Mouse (Mus musculus) thymus, adult 18-20 months (tissue): Measurements from ENCODE around the gene Ripor2.

Source experiments
- DNase-seq, 2 experiments: peaks; one replicate each; pipeline ENCODE4 v3.0.0; 2022; ENCODE audit warnings: mixed read lengths in 2 of 2

The Ripor2 gene

GRCm38 (mm10) chr13:24581833-24582232, at the start of gene Ripor2:
Ripor2 (plus strand) TSS chr13:24582189.
- DNase-seq: no peak

- no peak for DNase-seq
Measured at GRCm38 (mm10) chr13:24536531-24537167, 45.3 kb upstream of the Ripor2 start.

DNA sequence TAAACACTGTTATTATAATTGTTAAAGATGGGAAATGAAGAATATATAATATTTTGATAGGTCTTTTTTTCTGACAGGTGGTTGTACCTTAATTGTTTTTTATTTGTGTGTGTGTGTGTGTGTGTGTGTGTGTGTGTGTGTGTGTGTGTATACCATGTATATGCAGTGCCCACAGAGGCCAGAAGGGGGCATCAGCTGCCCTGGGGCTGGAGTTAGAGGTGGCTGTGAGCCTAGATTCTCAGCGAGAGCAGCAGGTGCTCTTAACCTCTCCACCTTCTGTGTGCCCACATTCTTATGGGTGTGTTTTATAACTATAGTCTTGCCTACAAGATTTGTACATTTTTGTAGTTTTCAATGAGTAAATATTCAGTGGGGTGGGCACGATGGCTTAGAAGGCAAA, 44.0 kb upstream of the Ripor2 start:
- DNase-seq: no peak

- DNase-seq: no peak
Measured at GRCm38 (mm10) chr13:24538941-24539340, 43.0 kb upstream of the Ripor2 start.

DNA sequence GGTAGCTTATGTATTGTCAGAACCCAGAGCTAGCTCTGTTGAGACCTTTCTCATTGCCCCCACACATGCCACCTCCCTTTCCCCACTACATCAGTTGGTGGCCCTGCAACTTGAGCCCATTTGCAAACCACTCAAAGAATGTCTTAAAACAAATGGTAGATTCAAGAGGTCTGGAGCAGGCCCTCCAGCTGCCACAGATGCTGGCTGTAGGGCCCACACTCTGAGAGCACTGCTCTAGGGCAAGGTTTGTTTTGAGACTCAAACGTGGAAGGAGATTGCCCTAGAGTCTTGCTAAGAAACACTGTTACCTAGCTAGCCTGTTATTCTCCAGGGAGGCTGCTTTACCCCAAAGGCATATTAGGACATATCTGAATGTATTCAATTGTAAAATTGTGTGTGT, 36.3 kb upstream of the Ripor2 start:
- DNase-seq: no peak

- DNase-seq: peak in 1 of 2 experiments; percentile 47
Measured at GRCm38 (mm10) chr13:24546801-24547459, 35.1 kb upstream of the Ripor2 start.

- no peak for DNase-seq
Measured at GRCm38 (mm10) chr13:24548911-24549310, 33.1 kb upstream of the Ripor2 start.

GRCm38 (mm10) chr13:24551100-24551931, 30.7 kb upstream of the Ripor2 start:
- DNase-seq: no peak

GRCm38 (mm10) chr13:24552039-24552438, 29.9 kb upstream of the Ripor2 start:
- no peak for DNase-seq

DNA sequence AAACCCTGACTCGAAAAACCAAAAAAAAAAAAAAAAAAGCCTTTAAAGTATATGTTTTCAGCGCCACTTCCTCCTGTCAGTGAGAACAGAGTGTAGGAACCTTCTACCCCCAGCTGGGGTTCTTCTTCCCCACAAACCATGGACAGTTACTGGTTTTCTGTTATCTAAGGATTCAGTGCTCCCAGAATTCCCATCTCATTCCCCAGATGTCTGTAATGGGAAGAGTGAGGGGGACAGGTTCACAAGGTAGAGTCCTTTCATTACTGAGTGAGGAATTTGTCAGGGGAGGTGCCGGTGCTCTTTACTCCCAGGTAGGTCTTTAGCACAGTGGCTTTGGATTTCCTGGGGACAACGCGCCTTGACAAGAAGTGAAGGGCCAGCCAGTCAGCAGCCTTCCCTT, 20.6 kb upstream of the Ripor2 start:
- DNase-seq: no peak

DNA sequence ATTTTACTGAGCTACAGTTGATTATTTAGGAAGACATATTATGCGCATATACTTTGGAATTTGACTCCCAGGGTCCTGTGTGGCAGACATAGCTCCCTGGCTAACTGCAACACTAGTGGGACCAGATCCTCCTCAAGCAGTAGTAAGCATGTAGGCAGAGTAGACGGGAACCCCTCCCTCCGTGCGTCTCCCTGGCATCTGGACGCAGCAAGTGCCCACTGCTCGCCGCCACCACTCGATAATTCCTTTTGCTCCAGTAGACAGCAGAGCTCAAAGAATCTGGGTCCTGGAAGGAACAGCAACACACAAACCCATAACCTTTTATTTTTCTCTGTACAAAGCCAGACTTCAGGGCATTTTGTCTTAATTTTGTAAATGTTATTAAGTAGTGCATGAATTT, 17.3 kb upstream of the Ripor2 start:
- no peak for DNase-seq

- no peak for DNase-seq
Measured at GRCm38 (mm10) chr13:24565230-24565949, 16.6 kb upstream of the Ripor2 start.

DNA sequence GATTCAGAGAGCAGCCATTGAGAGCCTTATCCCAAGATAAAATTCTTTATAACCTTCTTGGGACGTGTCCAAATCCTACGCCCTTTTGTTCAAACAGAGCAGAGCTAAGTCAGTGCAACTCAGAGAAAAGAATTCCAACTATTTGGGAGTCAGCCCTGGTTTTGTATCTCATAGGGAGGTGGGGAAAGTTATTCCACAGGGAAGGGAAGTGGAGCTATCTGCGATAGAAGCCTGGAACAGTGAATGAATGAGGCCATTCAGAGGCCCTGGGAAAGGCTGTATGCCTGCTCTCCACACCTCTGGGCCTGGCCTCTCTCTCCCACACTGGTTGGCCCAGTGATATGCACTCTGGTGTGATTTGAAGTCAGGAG, 16.1 kb upstream of the Ripor2 start:
- DNase-seq: no peak

- no peak for DNase-seq
Measured at GRCm38 (mm10) chr13:24567176-24567811, 14.7 kb upstream of the Ripor2 start.

DNA sequence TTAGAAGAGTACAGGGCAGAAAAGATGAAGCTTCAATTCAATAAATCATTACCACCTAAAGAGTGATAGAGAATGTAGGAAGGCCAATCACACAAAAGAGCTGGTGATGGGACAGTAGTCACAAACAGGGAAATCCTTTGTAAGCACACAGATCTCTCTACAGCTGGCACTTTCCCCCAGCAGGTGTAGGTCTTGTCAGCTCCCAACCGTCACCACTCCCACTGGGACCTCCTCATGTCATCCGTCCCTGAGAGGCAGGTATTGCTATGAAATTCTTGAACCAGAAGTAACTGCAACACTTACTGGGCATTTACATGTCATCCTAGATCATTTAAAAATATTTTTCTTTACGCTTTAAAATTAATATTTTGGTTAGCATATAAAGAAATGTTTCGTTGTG, 12.9 kb upstream of the Ripor2 start:
- no peak for DNase-seq

DNA sequence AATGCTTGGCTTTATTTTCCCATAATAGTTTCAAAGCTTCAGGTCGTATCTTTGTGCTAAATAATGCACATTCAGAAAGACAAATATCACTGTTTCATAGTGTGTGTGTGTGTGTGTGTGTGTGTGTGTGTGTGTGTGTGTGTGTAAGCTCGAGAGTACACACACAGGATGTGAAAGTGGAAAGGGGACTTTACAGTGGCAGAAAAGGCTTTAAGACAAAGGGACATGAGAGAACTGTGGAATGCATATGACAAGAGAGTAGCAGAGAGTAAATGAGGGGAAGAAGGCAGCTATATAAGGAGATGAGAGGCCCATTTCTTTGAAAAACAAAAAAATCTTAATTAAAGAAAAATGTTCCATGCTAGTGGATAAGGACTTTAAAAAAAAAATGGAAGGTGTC, 11.3 kb upstream of the Ripor2 start:
- no peak for DNase-seq

GRCm38 (mm10) chr13:24571906-24572305, 10.1 kb upstream of the Ripor2 start:
- DNase-seq: no peak

- DNase-seq: no peak
Measured at GRCm38 (mm10) chr13:24575126-24575525, 6.9 kb upstream of the Ripor2 start.

DNA sequence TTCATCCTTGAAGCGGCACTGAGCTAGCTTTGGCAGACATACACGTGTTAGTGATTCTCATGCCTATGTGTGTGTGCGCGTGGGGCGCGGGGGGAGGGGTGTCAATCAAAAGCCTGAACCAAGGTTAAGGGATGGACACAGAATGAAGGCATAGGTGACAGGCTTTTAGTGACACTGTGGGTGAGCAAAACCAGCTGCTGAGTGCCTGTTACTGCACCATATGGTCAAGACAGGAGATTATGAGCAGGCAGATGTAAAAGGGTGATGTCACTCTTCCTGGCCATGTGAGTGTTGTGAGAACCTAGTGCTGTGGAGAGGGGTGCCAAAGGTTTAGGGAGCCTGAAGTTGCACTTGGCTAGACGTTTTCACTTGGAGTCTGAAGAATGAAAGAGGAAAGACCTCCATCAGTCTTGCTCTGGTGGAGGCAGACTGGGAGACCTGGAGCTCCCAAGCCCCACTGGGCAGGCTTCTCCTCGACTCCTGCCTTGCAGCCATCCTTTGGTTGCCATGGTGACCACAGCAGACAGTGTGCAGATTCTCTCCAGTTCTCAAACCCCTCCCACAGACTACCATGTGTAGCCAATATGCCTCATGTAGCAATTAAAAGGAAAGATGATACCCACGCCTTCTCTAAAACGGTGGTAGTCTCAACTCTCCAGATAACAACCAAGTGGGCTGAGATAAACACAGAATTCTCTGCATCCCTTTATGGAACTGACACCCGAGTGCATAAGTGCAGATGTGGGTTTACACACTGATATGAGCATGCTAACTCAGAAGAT, 5.5 kb upstream of the Ripor2 start:
- DNase-seq: no peak

GRCm38 (mm10) chr13:24578317-24578716, 3.7 kb upstream of the Ripor2 start:
- no peak for DNase-seq

DNA sequence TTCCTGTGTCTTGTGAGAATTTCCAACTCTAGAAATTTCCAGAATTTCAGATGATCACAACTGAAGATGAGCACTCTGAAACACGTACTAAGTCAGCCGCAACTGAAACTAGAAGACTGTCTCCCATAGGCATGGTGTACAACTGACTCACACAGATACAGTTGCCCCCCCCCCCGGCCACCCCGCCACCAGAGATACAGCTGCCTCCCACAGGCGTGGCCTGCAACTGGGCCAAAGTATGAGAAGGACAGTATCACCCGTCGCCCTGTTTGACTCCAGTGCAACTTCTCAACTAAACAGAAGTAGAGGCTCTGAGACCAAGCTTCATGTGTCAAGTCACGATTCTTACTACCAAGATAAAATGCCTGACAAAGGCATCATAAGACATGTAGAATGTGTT, 1.2 kb upstream of the Ripor2 start:
- DNase-seq: no peak

DNA sequence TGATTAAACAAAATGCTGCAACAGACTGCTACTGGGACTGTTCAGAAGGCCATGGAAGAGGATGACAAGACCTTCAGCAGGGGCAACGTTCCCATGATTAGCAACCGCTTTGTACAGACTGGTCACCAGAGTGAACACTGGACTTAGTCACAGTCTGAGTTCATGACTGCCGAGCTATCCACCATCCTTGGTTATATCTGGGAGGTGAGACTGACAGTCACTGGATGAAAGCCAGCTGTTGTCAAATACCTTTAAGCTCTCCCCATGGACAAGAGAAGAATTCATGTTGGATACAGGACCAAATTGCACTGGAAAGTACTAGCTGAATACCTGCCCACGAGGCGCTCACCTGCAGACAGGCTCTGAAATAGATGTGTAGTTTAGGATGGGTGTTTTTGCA, 2.4 kb downstream of the Ripor2 start:
- no peak for DNase-seq
